Mouse (Mus musculus): ENCODE data around the gene Skint1.

DNA sequence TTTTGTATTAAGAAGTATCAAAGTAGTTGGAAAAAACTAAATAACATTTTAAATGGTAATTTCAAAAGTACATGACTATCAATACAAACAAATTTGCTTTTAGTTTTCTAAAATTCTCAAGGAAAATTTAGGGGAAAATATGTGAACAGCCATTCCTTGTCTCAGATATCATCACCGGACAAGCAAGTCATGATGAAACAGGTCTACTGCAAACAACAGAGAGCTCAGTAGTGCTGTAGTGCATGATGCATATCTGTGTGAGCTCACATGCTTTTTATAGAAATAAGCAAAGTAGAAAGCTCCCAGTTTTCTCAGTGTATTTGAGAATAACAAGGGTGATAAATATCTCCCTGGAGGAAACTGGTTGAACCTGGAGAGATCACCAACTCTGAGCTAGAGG is 33.4 kb upstream of the Skint1 start, which contains the start of gene Skint7:
- TF ChIP-seq EP300 (optimal IDR thresholded peaks at IDR 0.05) (no peak), CTCF (IDR thresholded peaks at IDR 0.05; ENCODE audit: low read depth) (no peak)

All from stomach, postnatal 0 days (tissue).